Comparison of ENCODE assay signal across 28 mouse cellular contexts in the genomic region with DNA sequence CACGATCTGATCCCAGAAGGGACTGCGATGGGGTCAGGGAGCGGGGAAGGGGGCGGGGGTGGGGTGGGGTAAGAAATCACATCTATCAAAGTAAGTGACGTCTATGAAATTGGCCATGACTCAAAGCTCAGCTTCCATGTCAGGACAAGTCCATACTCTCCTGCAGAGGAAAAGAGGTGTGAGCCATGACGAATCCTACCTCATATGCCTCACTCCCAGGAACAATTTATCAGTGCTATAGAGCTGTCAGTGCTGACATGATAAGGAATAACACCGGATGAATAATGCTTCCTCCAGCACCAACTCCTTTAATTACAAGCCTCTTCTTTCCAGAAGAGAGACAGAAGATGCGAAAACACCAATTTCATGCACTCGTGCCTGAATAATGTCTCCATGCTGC.
DNase-seq lines count a peak whose midpoint lies in the region; ATAC-seq and TF ChIP-seq lines count a peak whose summit lies in the region.
"Had no signal": no experiment of that assay in that cellular context is flagged by ENCODE, and none has a peak within 500 bp of the region (broad histone marks: within the 10 kb centered on the region; RNA-seq: fewer than 3 reads in every experiment).

No protein-coding gene starts in this region.

- H3K9ac ChIP-seq in midbrain, postnatal 0 days (replicated peaks; ENCODE audit: low read length, poor library complexity, severe bottlenecking) = no peak overlapping the region
- H3K9ac ChIP-seq in midbrain, embryonic 16.5 days (ENCODE audit: low read depth, low read length) = no peak overlapping the region
- H3K9ac ChIP-seq in hindbrain, postnatal 0 days (replicated peaks; ENCODE audit: low read length) = no peak overlapping the region
- no peak overlapping the region for H3K9ac ChIP-seq in kidney, embryonic 16.5 days (replicated peaks; ENCODE audit: low read length)
- H3K9ac ChIP-seq: embryonic facial prominence, embryonic 13.5 days; forebrain, embryonic 15.5 days; heart, embryonic 13.5 days; liver, postnatal 0 days; stomach, embryonic 15.5 days had no signal

- no peak overlapping the region for H3K4me2 ChIP-seq in midbrain, postnatal 0 days (ENCODE audit: low read depth, low read length, poor library complexity, severe bottlenecking)
- H3K4me2 ChIP-seq in midbrain, embryonic 16.5 days (ENCODE audit: low read length) = no peak overlapping the region
- H3K4me2 ChIP-seq in hindbrain, postnatal 0 days (ENCODE audit: low read depth, low read length) = no peak overlapping the region
- H3K4me2 ChIP-seq in kidney, embryonic 16.5 days (replicated peaks; ENCODE audit: low read depth, low read length) = no peak overlapping the region
- H3K4me2 ChIP-seq: embryonic facial prominence, embryonic 13.5 days; forebrain, embryonic 15.5 days; heart, embryonic 13.5 days; liver, embryonic 11.5 days; midbrain, embryonic 11.5 days; stomach, embryonic 15.5 days had no signal

- no peaks in the 10 kb centered on the region for H3K4me1 ChIP-seq in midbrain, postnatal 0 days (ENCODE audit: insufficient read depth, low read length)
- no peaks in the 10 kb centered on the region for H3K4me1 ChIP-seq in midbrain, embryonic 16.5 days (ENCODE audit: control insufficient read depth, insufficient read depth, low read length)
- H3K4me1 ChIP-seq in hindbrain, postnatal 0 days (ENCODE audit: insufficient read depth, low read length) = no peaks in the 10 kb centered on the region
- no peaks in the 10 kb centered on the region for H3K4me1 ChIP-seq in kidney, embryonic 16.5 days (ENCODE audit: insufficient read depth, low read length)
- H3K4me1 ChIP-seq: embryonic facial prominence, embryonic 13.5 days; stomach, embryonic 15.5 days had no signal

- no peaks in the 10 kb centered on the region for H3K27me3 ChIP-seq in midbrain, postnatal 0 days (ENCODE audit: insufficient read depth, low read length)
- H3K27me3 ChIP-seq in midbrain, embryonic 16.5 days (ENCODE audit: control insufficient read depth, insufficient read depth, low read depth, low read length) = no peaks in the 10 kb centered on the region
- no peaks in the 10 kb centered on the region for H3K27me3 ChIP-seq in hindbrain, postnatal 0 days (ENCODE audit: insufficient read depth, low read length)
- no peaks in the 10 kb centered on the region for H3K27me3 ChIP-seq in kidney, embryonic 16.5 days (ENCODE audit: insufficient read depth, low read length)
- H3K27me3 ChIP-seq: embryonic facial prominence, embryonic 13.5 days; stomach, embryonic 15.5 days had no signal

- no peaks in the 10 kb centered on the region for H3K9me3 ChIP-seq in midbrain, postnatal 0 days (ENCODE audit: low read length)
- H3K9me3 ChIP-seq in midbrain, embryonic 16.5 days (replicated peaks; ENCODE audit: control insufficient read depth, low read length, poor library complexity, severe bottlenecking) = no peaks in the 10 kb centered on the region
- H3K9me3 ChIP-seq in hindbrain, postnatal 0 days (ENCODE audit: low read length) = no peaks in the 10 kb centered on the region
- H3K9me3 ChIP-seq in kidney, embryonic 16.5 days (ENCODE audit: low read length) = no peaks in the 10 kb centered on the region
- H3K9me3 ChIP-seq: forebrain, embryonic 15.5 days; heart, embryonic 13.5 days; stomach, embryonic 15.5 days had no signal

- DNase-seq in midbrain, postnatal 0 days (ENCODE audit: low spot score) = peak; percentile 33
- peak; percentile 12 for DNase-seq in embryo, embryonic 11 days
- peak; percentile 45 for DNase-seq in hindbrain, postnatal 0 days (ENCODE audit: low spot score)
- DNase-seq in adrenal gland, postnatal 4 days (ENCODE audit: low spot score in 2 of 2) = no peak
- no peak for DNase-seq in spleen, postnatal 4 days (ENCODE audit: low spot score in 2 of 2)
- DNase-seq: adrenal gland, adult 8-10 months; cerebellum, adult 8-10 months; gastrocnemius, postnatal 14 days; heart, adult 2 months; kidney, adult 18-20 months; liver, postnatal 0 days; lung, postnatal 10 days; right cerebral cortex, adult 18-20 months; right cerebral cortex, postnatal 4 days; thymus, postnatal 25 days had no signal

- H3K4me3 ChIP-seq in midbrain, postnatal 0 days (ENCODE audit: low read depth, low read length) = no peak overlapping the region
- H3K4me3 ChIP-seq in midbrain, embryonic 16.5 days (ENCODE audit: low read depth, low read length) = no peak overlapping the region
- no peak overlapping the region for H3K4me3 ChIP-seq in hindbrain, postnatal 0 days (ENCODE audit: low read length)
- H3K4me3 ChIP-seq in kidney, embryonic 16.5 days (ENCODE audit: low read length) = no peak overlapping the region
- H3K4me3 ChIP-seq: embryonic facial prominence, embryonic 13.5 days; erythroblast, embryonic 14.5 days; forebrain, embryonic 15.5 days; heart, adult 2 months; heart, embryonic 13.5 days; layer of hippocampus, adult 2 months; stomach, embryonic 15.5 days had no signal

- no peak for TF ChIP-seq CTCF in midbrain, postnatal 0 days (IDR thresholded peaks at IDR 0.05)
- no peak for TF ChIP-seq CTCF in hindbrain, postnatal 0 days (IDR thresholded peaks at IDR 0.05; ENCODE audit: low read depth)

- no peak overlapping the region for H3K27ac ChIP-seq in midbrain, postnatal 0 days (ENCODE audit: low read depth, low read length)
- H3K27ac ChIP-seq in midbrain, embryonic 16.5 days (ENCODE audit: low read length) = no peak overlapping the region
- no peak overlapping the region for H3K27ac ChIP-seq in hindbrain, postnatal 0 days
- H3K27ac ChIP-seq in kidney, embryonic 16.5 days (ENCODE audit: low read length) = no peak overlapping the region
- H3K27ac ChIP-seq: embryonic facial prominence, embryonic 13.5 days; forebrain, embryonic 15.5 days; heart, adult 2 months; heart, embryonic 13.5 days; kidney, postnatal 0 days; layer of hippocampus, adult 2 months; stomach, embryonic 15.5 days had no signal

- ATAC-seq in midbrain, postnatal 0 days (ENCODE audit: low FRiP score) = no peak
- ATAC-seq in midbrain, embryonic 16.5 days = no peak
- ATAC-seq in hindbrain, postnatal 0 days = 0 out of 2 replicates have a peak, but pooled peaks have one; percentile 32
- no peak for ATAC-seq in kidney, embryonic 16.5 days (ENCODE audit: low FRiP score, low TSS enrichment)
- ATAC-seq: activated CD4-positive, CD25-positive, alpha-beta regulatory T cell, adult 4 months; forebrain, embryonic 15.5 days; inflammation-experienced regulatory T-cells, adult 6 months; liver, postnatal 0 days had no signal

- 66% methylated on average over 9 of the region's 9 CpGs for WGBS in midbrain, postnatal 0 days
- 72% methylated on average over 9 of the region's 9 CpGs for WGBS in midbrain, embryonic 16.5 days
- 49% methylated on average over 9 of the region's 9 CpGs for WGBS in hindbrain, postnatal 0 days
- 63% methylated on average over 9 of the region's 9 CpGs for WGBS in kidney, embryonic 16.5 days

- H3K36me3 ChIP-seq in midbrain, postnatal 0 days (ENCODE audit: insufficient read depth, low read length) = no peaks in the 10 kb centered on the region
- no peaks in the 10 kb centered on the region for H3K36me3 ChIP-seq in midbrain, embryonic 16.5 days (ENCODE audit: control insufficient read depth, insufficient read depth, low read length)
- H3K36me3 ChIP-seq in hindbrain, postnatal 0 days (ENCODE audit: insufficient read depth, low read length) = no peaks in the 10 kb centered on the region
- H3K36me3 ChIP-seq in kidney, embryonic 16.5 days (ENCODE audit: insufficient read depth, low read length) = no peaks in the 10 kb centered on the region
- H3K36me3 ChIP-seq: embryonic facial prominence, embryonic 13.5 days; forebrain, embryonic 15.5 days; heart, embryonic 13.5 days; stomach, embryonic 15.5 days had no signal

Comparison
In these comparisons a context has a peak if more than half of its experiments do, and no peak if none do; other contexts are left out.
1. DNase-seq: peak in midbrain, postnatal 0 days (single experiment), embryo, embryonic 11 days (single experiment) and hindbrain, postnatal 0 days (single experiment); none in adrenal gland, postnatal 4 days (0 of 2) and spleen, postnatal 4 days (0 of 2).